Mouse (Mus musculus) adrenal gland, postnatal 14 days (tissue): ENCODE measurements at regions not wholly inside any gene's neighbourhood (a gene's known extent, or its start where the extent isn't known, plus 50 kb on each side); places are given as distances from the start of the nearest gene placed in this dataset.
A peak's percentile ranks its signal among the peaks of the same experiment; 100 is the strongest.

ENCODE experiments used
- DNase-seq: peaks from one replicate; pipeline ENCODE4 v3.0.0; 2021; ENCODE audit warnings: mixed read lengths

- peak; percentile 47 for DNase-seq
Observed at GRCm38 (mm10) chr6:101482635-101483465, 105.2 kb upstream of the Pdzrn3 start.

GRCm38 (mm10) chr6:101473956-101474355, 96.3 kb upstream of the Pdzrn3 start:
- no peak for DNase-seq

GRCm38 (mm10) chr6:101473257-101473925, 95.7 kb upstream of the Pdzrn3 start:
- DNase-seq = no peak

- DNase-seq = no peak
Observed at GRCm38 (mm10) chr6:101464910-101465309, 87.2 kb upstream of the Pdzrn3 start.

- DNase-seq = no peak
Observed at GRCm38 (mm10) chr6:101463812-101464320, 86.2 kb upstream of the Pdzrn3 start.

DNA sequence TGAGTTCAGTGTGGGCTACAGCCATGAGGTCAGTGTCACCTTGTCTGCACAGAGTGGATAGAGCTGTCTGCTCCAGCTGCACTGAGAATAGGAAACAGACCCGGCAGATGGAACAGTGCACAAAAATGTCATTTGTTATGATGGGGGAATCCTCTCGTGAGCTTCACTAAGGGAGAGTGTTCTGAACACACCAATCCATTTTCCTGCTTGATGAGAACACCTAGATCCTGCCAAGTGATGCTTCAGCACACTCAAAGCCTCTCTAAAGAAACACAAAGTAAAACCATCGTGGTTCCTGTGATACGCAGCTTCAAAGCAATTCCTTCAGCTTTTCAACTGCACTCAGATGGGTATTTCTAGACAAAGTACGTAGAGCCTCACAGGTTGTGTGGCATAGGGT, 69.0 kb upstream of the Pdzrn3 start:
- no peak for DNase-seq

DNA sequence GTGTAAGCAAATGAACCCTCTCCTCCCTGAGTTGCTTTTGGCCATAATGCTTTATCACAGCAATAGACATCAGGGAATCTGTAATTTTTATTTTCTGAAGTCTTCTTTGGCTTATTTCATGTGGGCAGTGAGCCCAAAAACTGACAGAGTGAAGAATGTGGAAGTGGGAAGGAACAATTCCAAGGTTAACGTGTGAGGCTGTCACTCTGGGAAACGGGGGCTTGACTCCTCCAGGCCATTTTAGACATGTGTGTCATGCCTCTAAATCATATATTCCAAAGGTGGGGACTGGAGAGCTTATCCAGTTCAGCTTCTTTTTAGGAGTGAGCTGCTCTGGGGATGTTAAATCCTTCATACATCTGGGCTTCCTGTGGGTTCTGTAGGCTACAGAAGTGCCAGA, 68.6 kb upstream of the Pdzrn3 start:
- DNase-seq = peak; percentile 64

- no peak for DNase-seq
Observed at GRCm38 (mm10) chr6:101432769-101433168, 55.1 kb upstream of the Pdzrn3 start.

GRCm38 (mm10) chr6:101429634-101430033, 51.9 kb upstream of the Pdzrn3 start:
- no peak for DNase-seq
